Mouse (Mus musculus): ENCODE measurements around the gene Fcrla.

GRCm38 (mm10) chr1:170884390-170884789 is 43.0 kb downstream of the Fcrla start:
- TF ChIP-seq CTCF (IDR thresholded peaks at IDR 0.05; ENCODE audit: extremely low read depth, insufficient read depth, low read length): no peak
- no peak for TF ChIP-seq POLR2A (IDR thresholded peaks at IDR 0.05; ENCODE audit: extremely low read depth, insufficient read depth, low read length)

Measured in cortical plate, adult 2 months (tissue).